ENCODE assay signal across 9 mouse cellular contexts in the genomic region with DNA sequence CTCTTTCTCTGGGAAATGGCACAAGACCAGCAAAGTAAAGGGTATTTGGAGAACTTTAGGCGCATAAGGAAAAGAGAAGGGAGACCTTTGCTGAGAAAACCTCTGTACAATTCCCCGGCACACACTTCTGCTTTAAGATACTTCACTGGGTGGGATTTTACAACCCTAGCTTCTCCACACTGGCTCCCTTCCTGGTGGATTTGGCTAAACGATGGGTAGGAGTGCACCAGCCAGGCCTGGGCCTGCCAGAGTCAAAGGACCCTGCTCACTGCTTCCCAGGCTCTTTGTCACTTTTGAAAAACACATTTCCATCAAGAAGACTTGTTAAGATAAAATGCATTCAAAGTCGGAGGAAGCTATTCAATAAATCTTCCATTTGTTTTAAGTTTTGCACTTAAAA. TPM values are rescaled to one million over a fixed set of nuclear protein-coding genes. Genes with fewer than 3 reads are reported as not detected.
DNase-seq lines count a peak whose midpoint lies in the region; ATAC-seq and TF ChIP-seq lines count a peak whose summit lies in the region.
"Had no signal": no experiment of that assay in that cellular context is flagged by ENCODE, and none has a peak within 500 bp of the region (broad histone marks: within the 10 kb centered on the region; RNA-seq: fewer than 3 reads in every experiment).

No protein-coding gene starts in this region.

- peaks cover 39% of the 10 kb centered on the region for H3K27me3 ChIP-seq in lung, embryonic 14.5 days (ENCODE audit: insufficient read depth, low read length)
- H3K27me3 ChIP-seq in hindbrain, embryonic 14.5 days (ENCODE audit: control insufficient read depth, insufficient read depth, low read length), result no peaks in the 10 kb centered on the region
- H3K27me3 ChIP-seq in stomach, embryonic 14.5 days (ENCODE audit: control insufficient read depth, insufficient read depth, low read length), result no peaks in the 10 kb centered on the region

- ATAC-seq in lung, embryonic 14.5 days (ENCODE audit: insufficient read depth), result no peak
- no peak for ATAC-seq in hindbrain, embryonic 14.5 days (ENCODE audit: low FRiP score)
- no peak for ATAC-seq in stomach, embryonic 14.5 days (ENCODE audit: insufficient number of reproducible peaks, insufficient read depth, low FRiP score, low read depth)
- ATAC-seq in megakaryocyte-erythroid progenitor cell, adult 5-6 weeks (replicated peaks; ENCODE audit: low FRiP score, low TSS enrichment, poor library complexity, severe bottlenecking), result no peak

- peaks cover 7% of the 10 kb centered on the region; the same call in 1 of the 2 replicates for H3K36me3 ChIP-seq in lung, embryonic 14.5 days (ENCODE audit: insufficient read depth)
- H3K36me3 ChIP-seq in hindbrain, embryonic 14.5 days (replicated peaks; ENCODE audit: control insufficient read depth, insufficient read depth), result peaks cover 50% of the 10 kb centered on the region
- H3K36me3 ChIP-seq in stomach, embryonic 14.5 days (ENCODE audit: control insufficient read depth, insufficient read depth, low read length), result peaks cover 10% of the 10 kb centered on the region

- no peak overlapping the region for H3K27ac ChIP-seq in lung, embryonic 14.5 days (ENCODE audit: low read depth)
- peak overlapping the region; percentile 100 for H3K27ac ChIP-seq in hindbrain, embryonic 14.5 days
- peak overlapping the region; percentile 68; the same call in 1 of the 2 replicates for H3K27ac ChIP-seq in stomach, embryonic 14.5 days (ENCODE audit: low read length)

- peak overlapping the region; percentile 18; the same call in 1 of the 2 replicates for H3K4me2 ChIP-seq in lung, embryonic 14.5 days
- peak overlapping the region; percentile 90 for H3K4me2 ChIP-seq in hindbrain, embryonic 14.5 days (replicated peaks)
- H3K4me2 ChIP-seq in stomach, embryonic 14.5 days (replicated peaks; ENCODE audit: low read depth, low read length), result peak overlapping the region; percentile 60

- WGBS in lung, embryonic 14.5 days, result 40% methylated on average over 4 of the region's 4 CpGs
- WGBS in hindbrain, embryonic 14.5 days, result 25% methylated on average over 4 of the region's 4 CpGs
- 23% methylated on average over 4 of the region's 4 CpGs for WGBS in stomach, embryonic 14.5 days

- no peak for TF ChIP-seq CTCF in lung, embryonic 14.5 days (IDR thresholded peaks at IDR 0.05; ENCODE audit: low read depth)

- H3K4me1 ChIP-seq in lung, embryonic 14.5 days (ENCODE audit: insufficient read depth), result peaks cover 5% of the 10 kb centered on the region
- H3K4me1 ChIP-seq in hindbrain, embryonic 14.5 days (replicated peaks; ENCODE audit: control insufficient read depth, insufficient read depth, low read length), result peaks cover 29% of the 10 kb centered on the region
- peaks cover 4% of the 10 kb centered on the region; the same call in 1 of the 2 replicates for H3K4me1 ChIP-seq in stomach, embryonic 14.5 days (ENCODE audit: control insufficient read depth, insufficient read depth, low read length)

- no peak overlapping the region for H3K4me3 ChIP-seq in lung, embryonic 14.5 days (ENCODE audit: low read depth, low read length)
- H3K4me3 ChIP-seq in hindbrain, embryonic 14.5 days (replicated peaks; ENCODE audit: low read length), result peak overlapping the region; percentile 99
- peak overlapping the region; percentile 81; the same call in 1 of the 2 replicates for H3K4me3 ChIP-seq in stomach, embryonic 14.5 days (ENCODE audit: low read depth, low read length)

- DNase-seq in embryo, embryonic 10 days (ENCODE audit: low spot score), result peak; percentile 9
- DNase-seq in embryo, embryonic 10.5 days (ENCODE audit: low spot score), result no peak
- no peak for DNase-seq in lung, embryonic 14.5 days
- no peak for DNase-seq in lung, postnatal 10 days
- peak; percentile 35 for DNase-seq in hindbrain, embryonic 14.5 days (ENCODE audit: low spot score)
- DNase-seq in urinary bladder, postnatal 25 days (ENCODE audit: low spot score), result no peak
- DNase-seq: heart, postnatal 10 days had no signal

- no peak overlapping the region; the same call in 1 of the 2 replicates for H3K9ac ChIP-seq in lung, embryonic 14.5 days
- peak overlapping the region; percentile 100 for H3K9ac ChIP-seq in hindbrain, embryonic 14.5 days
- H3K9ac ChIP-seq in stomach, embryonic 14.5 days (replicated peaks; ENCODE audit: low read depth, low read length), result peak overlapping the region; percentile 29

- H3K9me3 ChIP-seq in lung, embryonic 14.5 days (ENCODE audit: low read depth, low read length), result no peaks in the 10 kb centered on the region
- H3K9me3 ChIP-seq in hindbrain, embryonic 14.5 days (ENCODE audit: control insufficient read depth, low read length), result no peaks in the 10 kb centered on the region
- H3K9me3 ChIP-seq in stomach, embryonic 14.5 days (ENCODE audit: control insufficient read depth, low read depth, low read length), result no peaks in the 10 kb centered on the region

RNA-seq across cellular contexts. Expression of a gene that starts 6.3 kb away (rescaled TPM):
- 6.8 and 9.5 TPM in 2 replicates for polyA plus RNA-seq in lung, embryonic 14.5 days (2014; fragmentation: Nextera tagmentation; extraction: Ambion mirVana)
- 64.3 and 70.7 TPM in 2 replicates for polyA plus RNA-seq in hindbrain, embryonic 14.5 days (2014; fragmentation: Nextera tagmentation; extraction: Ambion mirVana)
- polyA plus RNA-seq in stomach, embryonic 14.5 days (2014; fragmentation: Nextera tagmentation; extraction: Ambion mirVana), result 30.1 and 31.4 TPM in 2 replicates
- not detected in 2 replicates for total RNA-seq in megakaryocyte-erythroid progenitor cell, adult 5-6 weeks (2014; fragmentation: Nextera tagmentation)
- total RNA-seq in megakaryocyte-erythroid progenitor cell, adult 5-6 weeks (2017), result not detected in 2 replicates

Comparison
In these comparisons a context has a peak if more than half of its experiments do, and no peak if none do; other contexts are left out.
1. DNase-seq: peak in embryo, embryonic 10 days (single experiment) and hindbrain, embryonic 14.5 days (single experiment); none in embryo, embryonic 10.5 days (single experiment), lung, embryonic 14.5 days (single experiment), lung, postnatal 10 days (single experiment) and urinary bladder, postnatal 25 days (single experiment).
2. H3K4me2 ChIP-seq: peak in every context shown above with its lines; median percentile 90 in hindbrain, embryonic 14.5 days; 60 in stomach, embryonic 14.5 days; 18 in lung, embryonic 14.5 days.